Mouse (Mus musculus): ENCODE data around the gene Sh3pxd2a. TPM values are rescaled to one million over a fixed set of nuclear protein-coding genes. Genes with fewer than 3 reads are reported as not detected.

Gene Sh3pxd2a
- polyA plus RNA-seq, 1 experiment = 47.6 TPM

- Histone ChIP-seq H3K9me3 (replicated peaks; ENCODE audit: control insufficient read depth, insufficient read depth, low read length, poor library complexity, severe bottlenecking) (no peaks in the 10 kb centered on the region), H3K27me3 (ENCODE audit: control insufficient read depth, insufficient read depth, low read length, poor library complexity, severe bottlenecking) (no peaks in the 10 kb centered on the region), H3K4me1 (ENCODE audit: control insufficient read depth, insufficient read depth, low read length) (no peaks in the 10 kb centered on the region), H3K27ac (ENCODE audit: insufficient read depth, low read length) (no peak overlapping the region), H3K4me3 (ENCODE audit: low read depth, low read length) (no peak overlapping the region), H3K9ac (ENCODE audit: low read depth, poor library complexity, severe bottlenecking) (no peak overlapping the region), H3K36me3 (ENCODE audit: control insufficient read depth, insufficient read depth, low read length, poor library complexity, severe bottlenecking) (no peaks in the 10 kb centered on the region)
- no peak for TF ChIP-seq CTCF (IDR thresholded peaks at IDR 0.05; ENCODE audit: low read depth, low read length)
- no peak for TF ChIP-seq EP300 (IDR thresholded peaks at IDR 0.05; ENCODE audit: insufficient read depth, low read depth, low read length)
- no peak for TF ChIP-seq POLR2A (IDR thresholded peaks at IDR 0.05; ENCODE audit: insufficient read depth, low read length)
Observed at GRCm38 (mm10) chr19:47279372-47279771, 184.8 kb downstream of the Sh3pxd2a start.

- Histone ChIP-seq H3K36me3 (ENCODE audit: control insufficient read depth, insufficient read depth, low read length, poor library complexity, severe bottlenecking) (no peaks in the 10 kb centered on the region), H3K27ac (ENCODE audit: insufficient read depth, low read length) (no peak overlapping the region)
Observed at GRCm38 (mm10) chr19:47276730-47277129, 187.5 kb downstream of the Sh3pxd2a start.

GRCm38 (mm10) chr19:47270520-47270919 lies 193.7 kb downstream of the Sh3pxd2a start:
- H3K4me1 ChIP-seq (ENCODE audit: control insufficient read depth, insufficient read depth, low read length) = no peaks in the 10 kb centered on the region
- no peak overlapping the region for H3K27ac ChIP-seq (ENCODE audit: insufficient read depth, low read length)
- H3K27me3 ChIP-seq (ENCODE audit: control insufficient read depth, insufficient read depth, low read length, poor library complexity, severe bottlenecking) = no peaks in the 10 kb centered on the region
- H3K9me3 ChIP-seq (replicated peaks; ENCODE audit: control insufficient read depth, insufficient read depth, low read length, poor library complexity, severe bottlenecking) = no peaks in the 10 kb centered on the region
- no peaks in the 10 kb centered on the region for H3K36me3 ChIP-seq (ENCODE audit: control insufficient read depth, insufficient read depth, low read length, poor library complexity, severe bottlenecking)
- TF ChIP-seq POLR2A (IDR thresholded peaks at IDR 0.05; ENCODE audit: insufficient read depth, low read length) (no peak), EP300 (IDR thresholded peaks at IDR 0.05; ENCODE audit: insufficient read depth, low read depth, low read length) (no peak), CTCF (IDR thresholded peaks at IDR 0.05; ENCODE audit: low read depth, low read length) (no peak)
- no peak overlapping the region for H3K4me3 ChIP-seq (ENCODE audit: low read depth, low read length)
- no peak overlapping the region for H3K9ac ChIP-seq (ENCODE audit: low read depth, poor library complexity, severe bottlenecking)

More at GRCm38 (mm10) chr19:47276730-47277129, 187.5 kb downstream of the Sh3pxd2a start:
- H3K4me1 ChIP-seq (ENCODE audit: control insufficient read depth, insufficient read depth, low read length) = no peaks in the 10 kb centered on the region
- TF ChIP-seq CTCF (IDR thresholded peaks at IDR 0.05; ENCODE audit: low read depth, low read length) (no peak), EP300 (IDR thresholded peaks at IDR 0.05; ENCODE audit: insufficient read depth, low read depth, low read length) (no peak), POLR2A (IDR thresholded peaks at IDR 0.05; ENCODE audit: insufficient read depth, low read length) (no peak)
- no peak overlapping the region for H3K4me3 ChIP-seq (ENCODE audit: low read depth, low read length)
- H3K27me3 ChIP-seq (ENCODE audit: control insufficient read depth, insufficient read depth, low read length, poor library complexity, severe bottlenecking) = no peaks in the 10 kb centered on the region
- no peaks in the 10 kb centered on the region for H3K9me3 ChIP-seq (replicated peaks; ENCODE audit: control insufficient read depth, insufficient read depth, low read length, poor library complexity, severe bottlenecking)
- H3K9ac ChIP-seq (ENCODE audit: low read depth, poor library complexity, severe bottlenecking) = no peak overlapping the region

GRCm38 (mm10) chr19:47269729-47270128 lies 194.5 kb downstream of the Sh3pxd2a start:
- no peak overlapping the region for H3K9ac ChIP-seq (ENCODE audit: low read depth, poor library complexity, severe bottlenecking)
- no peak overlapping the region for H3K4me3 ChIP-seq (ENCODE audit: low read depth, low read length)
- no peaks in the 10 kb centered on the region for H3K36me3 ChIP-seq (ENCODE audit: control insufficient read depth, insufficient read depth, low read length, poor library complexity, severe bottlenecking)
- no peaks in the 10 kb centered on the region for H3K4me1 ChIP-seq (ENCODE audit: control insufficient read depth, insufficient read depth, low read length)
- no peak overlapping the region for H3K27ac ChIP-seq (ENCODE audit: insufficient read depth, low read length)
- H3K27me3 ChIP-seq (ENCODE audit: control insufficient read depth, insufficient read depth, low read length, poor library complexity, severe bottlenecking) = no peaks in the 10 kb centered on the region
- TF ChIP-seq POLR2A (IDR thresholded peaks at IDR 0.05; ENCODE audit: insufficient read depth, low read length) = no peak
- TF ChIP-seq CTCF (IDR thresholded peaks at IDR 0.05; ENCODE audit: low read depth, low read length) = peak; percentile 28
- no peak for TF ChIP-seq EP300 (IDR thresholded peaks at IDR 0.05; ENCODE audit: insufficient read depth, low read depth, low read length)
- H3K9me3 ChIP-seq (replicated peaks; ENCODE audit: control insufficient read depth, insufficient read depth, low read length, poor library complexity, severe bottlenecking) = no peaks in the 10 kb centered on the region

- Histone ChIP-seq H3K9me3 (replicated peaks; ENCODE audit: control insufficient read depth, insufficient read depth, low read length, poor library complexity, severe bottlenecking) (no peaks in the 10 kb centered on the region), H3K4me1 (ENCODE audit: control insufficient read depth, insufficient read depth, low read length) (no peaks in the 10 kb centered on the region), H3K27me3 (ENCODE audit: control insufficient read depth, insufficient read depth, low read length, poor library complexity, severe bottlenecking) (no peaks in the 10 kb centered on the region), H3K9ac (ENCODE audit: low read depth, poor library complexity, severe bottlenecking) (no peak overlapping the region), H3K36me3 (ENCODE audit: control insufficient read depth, insufficient read depth, low read length, poor library complexity, severe bottlenecking) (no peaks in the 10 kb centered on the region), H3K27ac (ENCODE audit: insufficient read depth, low read length) (no peak overlapping the region), H3K4me3 (ENCODE audit: low read depth, low read length) (peak overlapping the region; percentile 29)
- TF ChIP-seq EP300 (IDR thresholded peaks at IDR 0.05; ENCODE audit: insufficient read depth, low read depth, low read length) = no peak
- TF ChIP-seq CTCF (IDR thresholded peaks at IDR 0.05; ENCODE audit: low read depth, low read length) = no peak
- TF ChIP-seq POLR2A (IDR thresholded peaks at IDR 0.05; ENCODE audit: insufficient read depth, low read length) = no peak
Observed at GRCm38 (mm10) chr19:47267066-47267465, 197.1 kb downstream of the Sh3pxd2a start.

GRCm38 (mm10) chr19:47266070-47266801 lies 198.0 kb downstream of the Sh3pxd2a start:
- H3K4me3 ChIP-seq (ENCODE audit: low read depth, low read length) = no peak overlapping the region
- no peaks in the 10 kb centered on the region for H3K9me3 ChIP-seq (replicated peaks; ENCODE audit: control insufficient read depth, insufficient read depth, low read length, poor library complexity, severe bottlenecking)
- H3K9ac ChIP-seq (ENCODE audit: low read depth, poor library complexity, severe bottlenecking) = no peak overlapping the region
- TF ChIP-seq CTCF (IDR thresholded peaks at IDR 0.05; ENCODE audit: low read depth, low read length) (no peak), POLR2A (IDR thresholded peaks at IDR 0.05; ENCODE audit: insufficient read depth, low read length) (no peak), EP300 (IDR thresholded peaks at IDR 0.05; ENCODE audit: insufficient read depth, low read depth, low read length) (no peak)
- no peaks in the 10 kb centered on the region for H3K27me3 ChIP-seq (ENCODE audit: control insufficient read depth, insufficient read depth, low read length, poor library complexity, severe bottlenecking)
- no peaks in the 10 kb centered on the region for H3K4me1 ChIP-seq (ENCODE audit: control insufficient read depth, insufficient read depth, low read length)
- H3K36me3 ChIP-seq (ENCODE audit: control insufficient read depth, insufficient read depth, low read length, poor library complexity, severe bottlenecking) = no peaks in the 10 kb centered on the region
- H3K27ac ChIP-seq (ENCODE audit: insufficient read depth, low read length) = no peak overlapping the region
